Mouse (Mus musculus): ENCODE measurements around the gene Hist1h3i. TPM values are rescaled to one million over a fixed set of nuclear protein-coding genes. Genes with fewer than 3 reads are reported as not detected.

The Hist1h3i gene
- 183 to 227 TPM (median 189 TPM) in 4 replicates for total RNA-seq (2023)

DNA sequence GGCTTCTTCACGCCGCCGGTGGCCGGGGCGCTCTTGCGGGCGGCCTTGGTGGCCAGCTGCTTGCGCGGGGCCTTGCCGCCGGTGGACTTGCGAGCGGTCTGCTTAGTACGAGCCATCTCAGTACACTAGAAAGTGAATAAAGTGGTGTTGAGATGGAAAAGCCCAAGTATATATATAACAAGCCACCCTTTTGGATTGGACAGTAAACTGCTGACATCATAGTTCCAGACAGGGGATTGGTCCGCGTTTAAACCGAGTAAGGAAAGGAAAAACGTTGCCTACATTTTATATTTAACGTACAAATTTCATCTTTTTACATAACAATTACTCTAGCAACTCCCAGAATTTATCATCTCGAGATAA is at the start of gene Hist1h3i:
Gene Hist1h3i (minus strand): TSS at position 116 of the 363 bp plus-strand sequence.

DNA sequence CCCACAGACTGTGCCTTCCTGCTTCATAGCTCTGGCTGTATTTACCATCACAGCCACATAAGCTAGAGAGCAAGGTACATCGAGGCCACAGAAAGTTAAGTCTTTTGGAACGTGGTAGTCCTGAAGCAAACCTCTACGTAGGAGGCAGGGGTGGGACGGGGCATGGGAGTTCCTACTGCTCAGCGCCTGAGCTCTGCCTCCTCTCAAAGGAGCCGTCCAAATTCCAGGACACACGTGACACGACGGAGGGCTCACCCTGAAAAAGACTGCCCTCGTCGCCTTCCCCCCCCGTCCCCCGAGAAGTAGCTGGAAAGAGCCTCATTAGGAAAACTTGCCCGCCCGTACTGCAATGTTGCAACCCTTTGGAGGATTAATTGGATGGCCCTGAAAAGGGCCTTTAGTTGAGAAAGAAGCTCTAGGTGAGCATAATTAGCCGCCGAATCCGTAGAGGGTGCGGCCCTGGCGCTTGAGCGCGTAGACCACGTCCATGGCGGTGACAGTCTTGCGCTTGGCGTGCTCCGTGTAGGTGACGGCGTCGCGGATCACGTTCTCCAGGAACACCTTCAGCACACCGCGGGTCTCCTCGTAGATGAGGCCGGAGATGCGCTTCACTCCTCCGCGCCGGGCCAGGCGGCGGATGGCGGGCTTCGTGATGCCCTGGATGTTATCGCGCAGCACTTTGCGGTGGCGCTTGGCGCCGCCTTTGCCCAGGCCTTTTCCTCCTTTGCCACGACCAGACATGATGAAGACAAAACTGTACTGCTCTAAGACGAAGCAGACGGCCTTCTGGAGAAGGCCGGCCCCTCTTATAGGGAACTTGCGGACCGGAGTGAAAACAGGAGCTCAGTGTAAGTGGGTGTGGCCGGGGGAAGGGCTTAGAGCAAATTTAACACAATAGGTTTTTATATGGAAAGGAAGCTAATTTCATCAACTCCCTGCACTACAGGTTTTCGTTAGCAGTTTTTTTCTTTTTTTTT is 48.5 kb upstream of the Hist1h3i start, which contains the start of gene Hist1h4n:
Gene Hist1h4n (minus strand): TSS at position 779 of the 977 bp plus-strand sequence.

DNA sequence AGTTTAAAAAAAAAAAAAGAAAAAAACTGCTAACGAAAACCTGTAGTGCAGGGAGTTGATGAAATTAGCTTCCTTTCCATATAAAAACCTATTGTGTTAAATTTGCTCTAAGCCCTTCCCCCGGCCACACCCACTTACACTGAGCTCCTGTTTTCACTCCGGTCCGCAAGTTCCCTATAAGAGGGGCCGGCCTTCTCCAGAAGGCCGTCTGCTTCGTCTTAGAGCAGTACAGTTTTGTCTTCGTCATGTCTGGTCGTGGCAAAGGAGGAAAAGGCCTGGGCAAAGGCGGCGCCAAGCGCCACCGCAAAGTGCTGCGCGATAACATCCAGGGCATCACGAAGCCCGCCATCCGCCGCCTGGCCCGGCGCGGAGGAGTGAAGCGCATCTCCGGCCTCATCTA is 28.4 kb upstream of the Hist1h3i start, which contains the start of gene Hist1h4m:
Gene Hist1h4m (plus strand): TSS at position 208 of the 400 bp plus-strand sequence.

DNA sequence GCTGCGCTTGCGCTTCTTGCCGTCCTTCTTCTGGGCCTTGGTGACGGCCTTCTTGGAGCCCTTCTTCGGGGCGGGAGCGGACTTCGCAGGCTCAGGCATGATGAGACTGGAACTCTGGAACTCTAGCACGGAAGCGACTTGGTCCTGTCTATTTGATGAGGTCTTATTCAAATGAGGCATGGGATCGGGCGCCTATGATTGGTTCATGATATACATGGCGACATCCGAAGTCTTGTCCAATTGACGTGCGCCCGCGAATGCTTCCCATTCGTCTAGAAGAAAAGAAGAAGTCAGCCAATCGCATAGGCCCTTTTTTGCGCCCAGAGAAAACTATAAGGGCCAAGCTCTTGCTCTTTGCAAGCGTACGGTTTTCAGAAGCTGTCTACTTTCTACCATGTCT is 26.9 kb upstream of the Hist1h3i start, which contains the start of the genes Hist1h2bq and Hist1h2ao:
Gene Hist1h2bq (minus strand): TSS at position 125 of the 400 bp plus-strand sequence.
Gene Hist1h2ao (plus strand): TSS at position 393 of the 400 bp plus-strand sequence.

DNA sequence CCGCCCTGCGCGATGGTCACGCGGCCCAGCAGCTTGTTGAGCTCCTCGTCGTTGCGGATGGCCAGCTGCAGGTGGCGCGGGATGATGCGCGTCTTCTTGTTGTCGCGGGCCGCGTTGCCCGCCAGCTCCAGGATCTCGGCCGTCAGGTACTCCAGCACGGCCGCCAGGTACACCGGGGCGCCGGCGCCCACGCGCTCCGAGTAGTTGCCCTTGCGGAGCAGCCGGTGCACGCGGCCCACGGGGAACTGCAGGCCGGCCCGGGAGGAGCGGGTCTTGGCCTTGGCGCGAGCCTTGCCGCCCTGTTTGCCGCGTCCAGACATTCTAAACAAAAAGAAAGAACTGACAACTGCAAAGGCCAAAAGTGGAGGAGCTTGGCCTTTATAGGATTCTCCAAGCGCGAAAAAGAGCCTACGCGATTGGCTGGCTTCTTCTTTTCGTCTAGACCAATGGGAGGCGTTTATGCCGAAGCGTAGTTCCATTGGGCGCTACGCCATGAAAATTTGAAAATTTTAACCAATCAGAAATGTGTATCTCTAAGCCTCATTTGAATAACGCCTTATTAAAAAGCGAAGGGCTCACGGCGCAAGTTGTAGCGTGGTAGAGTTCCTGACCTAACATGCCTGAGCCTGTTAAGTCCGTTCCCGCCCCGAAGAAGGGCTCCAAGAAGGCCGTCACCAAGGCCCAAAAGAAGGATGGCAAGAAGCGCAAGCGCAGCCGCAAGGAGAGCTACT is 3.9 kb upstream of the Hist1h3i start, which contains the start of the genes Hist1h2an and Hist1h2bp:
Gene Hist1h2an (minus strand): TSS at position 320 of the 731 bp plus-strand sequence.
Gene Hist1h2bp (plus strand): TSS at position 563 of the 731 bp plus-strand sequence.

DNA sequence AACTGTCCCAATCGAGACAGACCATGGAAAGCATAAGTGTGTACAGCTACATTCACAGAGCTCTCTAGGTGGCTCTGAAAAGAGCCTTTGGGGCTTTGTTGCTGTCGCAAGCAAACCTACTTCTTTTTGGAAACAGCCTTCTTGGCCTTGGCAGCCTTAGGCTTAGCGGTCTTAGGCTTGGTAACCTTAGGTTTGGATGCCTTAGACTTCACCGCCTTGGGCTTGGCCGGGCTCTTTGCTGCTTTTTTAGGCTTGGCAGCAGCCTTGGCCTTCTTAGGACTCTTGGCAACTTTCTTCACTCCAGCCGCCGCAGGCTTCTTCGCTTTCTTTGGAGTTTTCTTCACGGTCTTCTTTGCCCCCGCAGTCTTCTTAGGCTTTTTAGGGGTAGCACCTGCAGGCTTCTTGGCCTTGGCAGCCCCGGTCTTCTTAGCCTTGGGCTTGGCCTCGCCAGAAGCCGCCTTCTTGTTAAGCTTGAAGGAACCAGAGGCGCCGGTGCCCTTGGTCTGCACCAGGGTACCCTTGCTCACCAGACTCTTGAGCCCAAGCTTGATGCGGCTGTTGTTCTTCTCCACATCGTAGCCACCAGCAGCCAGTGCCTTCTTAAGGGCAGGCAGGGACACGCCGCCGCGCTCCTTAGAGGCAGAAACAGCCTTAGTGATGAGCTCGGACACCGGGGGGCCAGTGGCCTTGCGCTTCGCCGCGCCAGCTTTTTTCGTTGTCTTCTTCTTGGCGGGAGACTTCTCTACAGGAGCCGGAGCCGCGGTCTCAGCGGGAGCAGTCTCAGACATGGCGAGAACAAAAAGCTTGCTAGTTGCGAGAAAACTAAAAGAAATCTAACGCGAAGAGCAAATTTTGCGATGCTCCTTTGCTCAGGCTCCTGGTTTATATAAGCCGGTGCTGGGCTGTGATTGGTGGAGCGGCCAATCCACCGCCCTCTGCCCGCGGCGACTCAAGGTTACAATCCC is 3.1 kb downstream of the Hist1h3i start, which contains the start of gene Hist1h1b:
Gene Hist1h1b (minus strand): TSS at position 859 of the 965 bp plus-strand sequence.

DNA sequence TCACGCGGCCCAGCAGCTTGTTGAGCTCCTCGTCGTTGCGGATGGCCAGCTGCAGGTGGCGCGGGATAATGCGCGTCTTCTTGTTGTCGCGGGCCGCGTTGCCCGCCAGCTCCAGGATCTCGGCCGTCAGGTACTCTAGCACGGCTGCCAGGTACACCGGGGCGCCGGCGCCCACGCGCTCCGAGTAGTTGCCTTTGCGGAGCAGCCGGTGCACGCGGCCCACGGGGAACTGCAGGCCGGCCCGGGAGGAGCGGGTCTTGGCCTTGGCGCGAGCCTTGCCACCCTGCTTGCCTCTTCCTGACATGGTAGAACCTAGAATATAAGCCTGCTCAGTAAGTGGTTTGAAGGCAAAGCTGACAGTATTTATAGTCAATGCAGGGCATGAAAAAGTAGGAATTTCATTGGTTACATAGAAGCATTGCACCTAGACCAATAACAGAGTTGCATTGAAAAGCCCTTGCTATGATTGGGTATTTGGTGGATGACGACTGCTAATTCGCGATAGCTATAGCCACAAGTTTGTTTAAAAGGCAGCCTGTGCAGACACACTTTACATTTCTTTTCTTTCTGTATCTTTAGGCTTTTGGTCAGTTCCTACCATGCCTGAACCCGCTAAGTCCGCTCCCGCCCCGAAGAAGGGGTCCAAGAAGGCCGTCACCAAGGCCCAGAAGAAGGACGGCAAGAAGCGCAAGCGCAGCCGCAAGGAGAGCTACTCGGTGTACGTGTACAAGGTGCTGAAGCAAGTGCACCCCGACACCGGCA is 29.5 kb downstream of the Hist1h3i start, which contains the start of the genes Hist1h2ak and Hist1h2bn:
Gene Hist1h2ak (minus strand): TSS at position 304 of the 762 bp plus-strand sequence.
Gene Hist1h2bn (plus strand): TSS at position 600 of the 762 bp plus-strand sequence.

DNA sequence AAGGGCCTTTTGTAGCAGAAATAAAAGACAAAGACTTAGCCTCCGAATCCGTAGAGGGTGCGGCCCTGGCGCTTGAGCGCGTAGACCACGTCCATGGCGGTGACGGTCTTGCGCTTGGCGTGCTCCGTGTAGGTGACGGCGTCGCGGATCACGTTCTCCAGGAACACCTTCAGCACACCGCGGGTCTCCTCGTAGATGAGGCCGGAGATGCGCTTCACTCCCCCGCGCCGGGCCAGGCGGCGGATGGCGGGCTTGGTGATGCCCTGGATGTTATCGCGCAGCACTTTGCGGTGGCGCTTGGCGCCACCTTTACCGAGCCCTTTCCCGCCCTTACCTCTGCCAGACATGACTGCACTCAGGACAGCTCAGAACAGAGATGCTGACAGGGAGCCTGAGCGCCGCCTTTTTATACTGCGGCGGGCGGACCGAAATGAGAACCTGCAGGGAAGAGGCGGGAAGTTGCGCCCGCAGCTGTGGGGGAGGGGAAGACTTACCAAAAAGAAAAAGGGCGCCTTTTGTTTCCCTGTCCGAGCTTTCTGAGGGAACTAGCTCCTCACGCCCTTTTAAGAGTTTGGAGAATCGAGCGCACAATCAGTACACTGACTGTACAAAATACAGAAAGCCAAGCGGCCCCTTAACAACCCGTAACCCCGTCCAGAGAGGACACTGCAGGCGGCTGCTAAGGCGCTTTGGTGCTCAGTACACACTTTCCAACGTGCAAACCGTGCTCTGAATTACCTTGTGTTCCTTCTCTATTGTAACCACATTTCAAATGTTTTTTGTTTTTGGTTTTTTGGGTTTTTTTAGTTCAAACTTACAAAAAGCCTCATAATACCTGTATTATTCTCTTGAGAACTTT is 32.8 kb downstream of the Hist1h3i start, which contains the start of gene Hist1h4k:
Gene Hist1h4k (minus strand): TSS at position 347 of the 859 bp plus-strand sequence.

DNA sequence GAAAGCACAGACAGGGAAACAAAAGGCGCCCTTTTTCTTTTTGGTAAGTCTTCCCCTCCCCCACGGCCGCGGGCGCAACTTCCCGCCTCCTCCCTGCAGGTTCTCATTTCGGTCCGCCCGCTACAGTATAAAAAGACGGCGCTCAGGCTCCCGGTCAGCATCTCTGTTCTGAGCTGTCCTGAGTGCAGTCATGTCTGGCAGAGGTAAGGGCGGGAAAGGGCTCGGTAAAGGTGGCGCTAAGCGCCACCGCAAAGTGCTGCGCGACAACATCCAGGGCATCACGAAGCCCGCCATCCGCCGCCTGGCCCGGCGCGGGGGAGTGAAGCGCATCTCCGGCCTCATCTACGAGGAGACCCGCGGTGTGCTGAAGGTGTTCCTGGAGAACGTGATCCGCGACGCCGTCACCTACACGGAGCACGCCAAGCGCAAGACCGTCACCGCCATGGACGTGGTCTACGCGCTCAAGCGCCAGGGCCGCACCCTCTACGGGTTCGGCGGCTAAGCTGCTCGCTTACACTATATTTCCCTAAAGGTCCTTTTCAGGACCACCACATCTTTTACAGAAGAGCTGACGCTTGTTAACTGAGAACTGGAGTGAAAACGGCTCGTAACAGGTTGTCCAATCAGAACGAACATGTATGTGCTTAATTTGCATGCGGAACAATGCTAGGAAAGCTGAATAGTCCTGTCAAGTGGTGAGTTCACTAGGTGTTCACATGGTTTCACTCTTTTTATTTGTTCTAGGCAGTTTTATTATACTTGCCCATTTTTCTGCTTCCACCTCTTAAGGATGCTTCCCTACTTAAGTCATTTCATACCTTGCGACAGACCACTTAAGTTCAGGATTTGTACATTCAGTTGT is 48.0 kb downstream of the Hist1h3i start, which contains the start of gene Hist1h4j:
Gene Hist1h4j (plus strand): TSS at position 159 of the 862 bp plus-strand sequence.

Other genes with a start within 250 kb of the Hist1h3i start
- not detected in 4 replicates for gene Olfr1366, start 240.6 kb downstream of the Hist1h3i start, total RNA-seq (2023)
- gene Olfr1535, start 223.5 kb downstream of the Hist1h3i start, total RNA-seq (2023) = not detected in 4 replicates
- gene Olfr1364, start 201.6 kb downstream of the Hist1h3i start, total RNA-seq (2023) = not detected in 4 replicates
- not detected in 4 replicates for gene Olfr1362, start 169.3 kb downstream of the Hist1h3i start, total RNA-seq (2023)
- not detected in 4 replicates for gene Olfr11, start 140.9 kb downstream of the Hist1h3i start, total RNA-seq (2023)
- not detected in 4 replicates for gene Olfr1361, start 120.0 kb downstream of the Hist1h3i start, total RNA-seq (2023)
- not detected in 4 replicates for gene Olfr1360, start 106.0 kb downstream of the Hist1h3i start, total RNA-seq (2023)
- gene Olfr1359, start 85.3 kb downstream of the Hist1h3i start, total RNA-seq (2023) = not detected in 4 replicates
- 60.5 to 95.6 TPM (median 91.5 TPM) in 4 replicates for gene Hist1h2bl, start 67.2 kb downstream of the Hist1h3i start, total RNA-seq (2023)
- gene Hist1h2ai, start 66.9 kb downstream of the Hist1h3i start, total RNA-seq (2023) = 86.2 to 128 TPM (median 105 TPM) in 4 replicates
- 124 to 146 TPM (median 132 TPM) in 4 replicates for gene Hist1h3h, start 65.7 kb downstream of the Hist1h3i start, total RNA-seq (2023)
- 7.8 to 14.0 TPM (median 11.2 TPM) in 4 replicates for gene Hist1h2bm, start 61.3 kb downstream of the Hist1h3i start, total RNA-seq (2023)
- gene Hist1h4j, start 48.3 kb downstream of the Hist1h3i start, total RNA-seq (2023) = 13.5 to 16.8 TPM (median 15.9 TPM) in 4 replicates
- gene Hist1h4k, start 32.9 kb downstream of the Hist1h3i start, total RNA-seq (2023) = 235 to 385 TPM (median 353 TPM) in 4 replicates
- 33.5 to 52.3 TPM (median 43.6 TPM) in 4 replicates for gene Hist1h2ak, start 29.5 kb downstream of the Hist1h3i start, total RNA-seq (2023)
- gene Hist1h2bn, start 29.2 kb downstream of the Hist1h3i start, total RNA-seq (2023) = 76.0 to 118 TPM (median 87.0 TPM) in 4 replicates
- gene Hist1h1b, start 2.7 kb downstream of the Hist1h3i start, total RNA-seq (2023) = 55.1 to 70.5 TPM (median 62.8 TPM) in 4 replicates
- gene Hist1h2an, start 3.8 kb upstream of the Hist1h3i start, total RNA-seq (2023) = 30.2 to 44.7 TPM (median 33.5 TPM) in 4 replicates
- gene Hist1h2bp, start 4.1 kb upstream of the Hist1h3i start, total RNA-seq (2023) = 32.1 to 51.1 TPM (median 41.4 TPM) in 4 replicates
- 160 to 195 TPM (median 178 TPM) in 4 replicates for gene Hist1h2bq, start 26.8 kb upstream of the Hist1h3i start, total RNA-seq (2023)
- 204 to 263 TPM (median 252 TPM) in 4 replicates for gene Hist1h2ao, start 27.1 kb upstream of the Hist1h3i start, total RNA-seq (2023)
- gene Hist1h4m, start 28.4 kb upstream of the Hist1h3i start, total RNA-seq (2023) = 296 to 419 TPM (median 357 TPM) in 4 replicates
- gene Hist1h4n, start 48.8 kb upstream of the Hist1h3i start, total RNA-seq (2023) = 56.0 to 117 TPM (median 97.2 TPM) in 4 replicates
- gene Hist1h2ap, start 50.1 kb upstream of the Hist1h3i start, total RNA-seq (2023) = 44.1 to 82.7 TPM (median 54.3 TPM) in 4 replicates
- 158 to 191 TPM (median 175 TPM) in 4 replicates for gene Hist1h2br, start 50.4 kb upstream of the Hist1h3i start, total RNA-seq (2023)
- gene Zfp184, start 161.7 kb upstream of the Hist1h3i start, total RNA-seq (2023) = 3.0 to 4.9 TPM (median 3.4 TPM) in 4 replicates
- not detected in 4 replicates for gene Pom121l2, start 197.8 kb upstream of the Hist1h3i start, total RNA-seq (2023)
- gene Prss16, start 226.4 kb upstream of the Hist1h3i start, total RNA-seq (2023) = 0.46 to 0.83 TPM (median 0.70 TPM) in 3 of 4 replicates, not detected in the other